Mouse (Mus musculus) gastrocnemius, adult 18-20 months (tissue): ENCODE data around the gene Pigk. TPM values are rescaled to one million over a fixed set of nuclear protein-coding genes. Genes with fewer than 3 reads are reported as not detected.

Experiments used
- DNase-seq: peaks from one replicate; pipeline ENCODE4 v3.0.0; 2021; ENCODE audit warnings: low spot score
- total RNA-seq, 2 experiments: library from RNA; stranded (reverse); gene quantifications; 2 replicates each; pipeline ENCODE4 v1.2.3; 2021

The Pigk gene
- total RNA-seq, 2 experiments from 2014 or later: 21.0 to 22.4 TPM

- no peak for DNase-seq
Observed at GRCm38 (mm10) chr3:152896111-152896510, 182.2 kb downstream of the Pigk start.

GRCm38 (mm10) chr3:152897196-152897595 is 183.3 kb downstream of the Pigk start:
- DNase-seq: no peak

- no peak for DNase-seq
Observed at GRCm38 (mm10) chr3:152898906-152899305, 185.0 kb downstream of the Pigk start.

GRCm38 (mm10) chr3:152905026-152905425 is 191.1 kb downstream of the Pigk start:
- DNase-seq: no peak

GRCm38 (mm10) chr3:152905800-152906199 is 191.9 kb downstream of the Pigk start:
- DNase-seq: no peak

GRCm38 (mm10) chr3:152907087-152907486 is 193.2 kb downstream of the Pigk start:
- no peak for DNase-seq

GRCm38 (mm10) chr3:152907683-152908082 is 193.8 kb downstream of the Pigk start:
- DNase-seq: no peak

GRCm38 (mm10) chr3:152911578-152911977 is 197.7 kb downstream of the Pigk start:
- DNase-seq: no peak

- DNase-seq: peak; percentile 3
Observed at GRCm38 (mm10) chr3:152912216-152913101, 198.6 kb downstream of the Pigk start.

- no peak for DNase-seq
Observed at GRCm38 (mm10) chr3:152913150-152913549, 199.2 kb downstream of the Pigk start.

GRCm38 (mm10) chr3:152913625-152914024 is 199.7 kb downstream of the Pigk start:
- DNase-seq: no peak

GRCm38 (mm10) chr3:152914376-152914775 is 200.5 kb downstream of the Pigk start:
- DNase-seq: no peak

GRCm38 (mm10) chr3:152917579-152917978 is 203.7 kb downstream of the Pigk start:
- DNase-seq: no peak

- no peak for DNase-seq
Observed at GRCm38 (mm10) chr3:152919101-152919500, 205.2 kb downstream of the Pigk start.

GRCm38 (mm10) chr3:152920365-152920764 is 206.5 kb downstream of the Pigk start:
- DNase-seq: no peak

GRCm38 (mm10) chr3:152923530-152923929 is 209.6 kb downstream of the Pigk start:
- no peak for DNase-seq

GRCm38 (mm10) chr3:152925364-152925763 is 211.5 kb downstream of the Pigk start:
- DNase-seq: no peak

- no peak for DNase-seq
Observed at GRCm38 (mm10) chr3:152926166-152926565, 212.3 kb downstream of the Pigk start.

- DNase-seq: no peak
Observed at GRCm38 (mm10) chr3:152928287-152928975, 214.5 kb downstream of the Pigk start.

- DNase-seq: no peak
Observed at GRCm38 (mm10) chr3:152929256-152929787, 215.4 kb downstream of the Pigk start.

GRCm38 (mm10) chr3:152929788-152930281 is 215.9 kb downstream of the Pigk start:
- DNase-seq: no peak

GRCm38 (mm10) chr3:152931354-152931753 is 217.5 kb downstream of the Pigk start:
- no peak for DNase-seq
